Mouse (Mus musculus): ENCODE measurements around the gene Setx.

Gene Setx

DNA sequence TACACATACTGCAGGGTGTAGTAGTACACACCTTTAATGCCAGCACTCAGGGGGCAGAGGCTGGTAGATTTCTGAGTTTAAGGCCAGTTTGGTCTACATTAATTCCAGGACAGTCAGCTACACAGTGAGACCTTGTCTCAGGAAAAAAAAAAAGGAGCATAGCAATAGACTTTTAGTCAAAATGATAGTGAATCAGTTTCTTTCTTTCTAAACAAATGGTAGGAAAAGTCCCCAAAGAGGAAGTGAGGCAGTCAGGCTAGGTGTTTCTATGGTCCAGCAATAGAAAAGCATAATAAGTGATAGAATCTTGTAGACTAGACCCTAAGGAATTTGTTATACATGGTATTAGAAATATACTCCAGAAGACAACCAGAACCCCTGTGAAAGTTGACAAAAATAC lies 11.2 kb downstream of the Setx start:
- DNase-seq (ENCODE audit: low read depth, low spot score) = no peak

DNA sequence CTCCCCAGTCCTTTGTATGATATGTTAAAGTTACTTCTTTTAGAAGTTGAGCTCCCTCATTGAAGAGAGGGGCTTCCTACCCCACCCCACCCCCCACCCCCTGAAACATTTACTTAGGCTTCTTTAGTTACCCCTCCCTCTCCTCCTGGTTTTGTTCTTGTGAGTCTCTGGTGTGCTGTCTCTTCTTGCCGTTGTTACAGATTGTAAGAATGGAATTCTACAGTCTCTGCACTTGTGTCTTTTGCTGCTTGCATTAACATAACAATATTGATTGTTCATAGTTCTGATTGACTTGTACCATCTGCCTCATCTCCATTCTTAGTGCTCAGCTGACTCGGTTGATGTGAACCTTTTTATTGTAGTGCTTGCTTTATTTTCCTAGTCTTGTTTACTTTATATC lies 28.0 kb downstream of the Setx start:
- DNase-seq (ENCODE audit: low read depth, low spot score) = no peak

DNA sequence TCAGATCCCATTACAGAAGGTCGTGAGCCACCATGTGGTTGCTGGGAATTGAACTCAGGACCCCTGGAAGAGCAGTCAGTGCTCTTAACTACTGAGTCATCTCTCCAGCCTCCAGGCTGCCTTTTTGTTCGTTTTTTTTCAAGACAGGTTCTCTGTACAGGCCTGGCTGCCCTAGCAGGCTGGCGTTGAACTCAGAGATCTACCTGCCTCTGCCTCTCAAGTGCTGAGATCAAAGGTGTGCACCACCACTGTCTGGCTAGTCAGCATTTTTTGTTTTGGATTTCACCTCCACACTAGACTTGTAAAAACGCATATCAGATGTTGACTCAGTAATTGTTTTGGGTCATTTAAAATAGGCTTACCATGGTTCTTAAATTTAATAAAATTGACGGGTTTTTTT lies 44.1 kb downstream of the Setx start:
- no peak for DNase-seq (ENCODE audit: low read depth, low spot score)

DNA sequence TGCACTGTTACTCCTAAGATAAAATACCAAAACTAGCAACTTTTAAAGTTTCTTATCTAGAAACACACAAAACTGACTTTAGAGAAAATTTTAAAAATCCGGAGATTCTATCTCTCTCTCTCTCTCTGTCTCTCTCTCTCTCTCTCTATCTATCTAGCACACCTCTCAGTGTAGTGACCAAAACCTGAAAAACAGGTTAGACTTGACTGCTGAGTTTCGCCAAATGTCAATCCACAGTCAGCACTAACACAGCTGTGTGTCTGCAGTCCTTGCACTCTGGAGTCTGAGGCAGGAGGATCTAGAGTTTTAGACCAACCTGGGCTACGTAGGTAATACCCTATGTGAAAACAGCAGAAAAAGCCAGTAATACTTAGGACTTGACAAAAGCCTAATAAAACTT lies 50.9 kb downstream of the Setx start:
- DNase-seq (ENCODE audit: low read depth, low spot score) = no peak

DNA sequence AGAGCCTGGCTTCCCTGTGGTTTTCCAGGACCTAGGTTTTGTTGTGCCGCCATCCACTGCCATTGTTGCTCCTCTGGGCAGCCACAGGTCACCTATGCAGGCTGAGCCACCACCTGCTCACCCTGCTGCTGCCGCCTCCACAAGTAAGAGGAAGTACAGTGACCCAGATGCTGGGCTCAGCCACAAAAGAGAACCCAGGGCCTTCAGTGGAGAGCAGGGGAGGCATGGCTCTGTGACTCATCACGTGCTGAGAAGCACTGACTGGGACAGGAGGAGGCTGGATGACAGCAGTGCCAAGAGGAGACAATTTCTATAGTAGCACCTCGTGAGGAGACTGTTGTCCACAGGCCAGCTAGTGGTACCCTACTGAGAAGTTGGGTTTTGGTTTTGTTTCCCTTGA lies 55.8 kb downstream of the Setx start:
- DNase-seq (ENCODE audit: low read depth, low spot score) = no peak

DNA sequence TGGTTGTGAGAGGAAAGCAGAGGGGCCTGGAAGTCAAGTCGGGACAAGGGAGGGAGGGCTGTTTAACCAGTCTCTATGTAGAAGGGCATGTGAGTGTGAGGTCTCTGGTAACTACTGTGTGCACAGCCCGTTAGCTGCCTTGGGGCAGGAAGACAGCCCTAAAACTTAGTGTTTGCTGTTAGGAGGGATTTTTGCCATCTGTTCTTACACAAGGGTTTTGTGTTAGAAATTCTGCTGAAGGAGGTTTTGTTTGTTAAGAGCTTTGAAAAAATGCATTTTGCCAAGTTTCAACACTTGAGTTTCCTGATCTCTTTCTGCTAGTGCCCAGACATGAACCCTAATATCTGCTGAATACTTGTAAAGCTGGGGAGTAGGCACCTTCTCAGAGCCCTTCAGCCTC lies 57.1 kb downstream of the Setx start:
- no peak for DNase-seq (ENCODE audit: low read depth, low spot score)

DNA sequence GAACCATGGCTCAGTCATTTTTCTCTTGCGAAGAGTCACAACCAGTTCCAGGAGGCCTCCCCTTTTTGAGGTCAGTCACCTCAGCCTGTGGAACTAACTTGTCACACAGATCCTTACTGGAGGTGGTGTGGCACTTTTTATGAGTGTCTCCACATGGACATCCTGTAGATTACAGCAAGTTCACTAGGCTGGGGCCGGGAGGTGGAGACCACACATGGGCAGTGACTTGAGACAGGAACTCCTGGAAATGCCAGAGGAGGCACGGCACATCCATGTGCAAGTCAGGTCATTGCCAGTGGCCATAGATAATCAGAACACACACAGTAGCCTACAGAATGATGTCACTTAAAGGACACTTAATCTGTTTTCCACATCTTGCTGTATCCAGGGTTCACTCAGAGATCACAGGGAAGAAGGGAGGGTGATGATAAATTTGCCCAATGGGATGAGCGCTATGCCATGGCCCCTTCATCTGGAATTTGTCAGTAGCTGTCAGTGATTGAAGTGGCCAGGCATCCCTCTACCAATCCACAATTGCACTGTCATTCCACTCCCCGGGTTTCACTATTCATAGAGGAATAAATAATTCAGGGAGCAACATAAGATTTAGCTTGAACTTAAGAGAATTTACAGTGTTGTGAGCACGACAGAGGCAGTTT lies 59.4 kb downstream of the Setx start:
- DNase-seq (ENCODE audit: low read depth, low spot score) = no peak

DNA sequence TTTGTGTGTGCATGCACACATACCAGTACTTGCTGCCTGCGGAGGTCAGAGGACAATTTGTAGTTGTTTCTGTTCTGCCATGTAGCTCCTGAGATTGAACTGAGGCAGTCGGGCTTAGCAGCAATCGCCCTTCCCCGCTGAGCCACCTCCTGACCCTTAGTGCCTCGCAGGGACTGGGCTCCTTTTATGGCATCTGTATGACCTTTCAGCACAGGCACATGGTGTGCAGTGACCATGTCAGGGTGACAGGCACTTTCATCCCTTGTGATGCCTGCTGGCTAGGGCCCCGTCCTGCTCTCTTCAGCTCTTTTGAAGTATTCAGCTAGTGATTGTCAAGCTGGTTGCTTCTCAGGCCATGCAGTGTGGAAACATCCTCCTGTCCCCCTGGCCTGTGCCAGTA lies 62.2 kb downstream of the Setx start:
- DNase-seq (ENCODE audit: low read depth, low spot score) = no peak

DNA sequence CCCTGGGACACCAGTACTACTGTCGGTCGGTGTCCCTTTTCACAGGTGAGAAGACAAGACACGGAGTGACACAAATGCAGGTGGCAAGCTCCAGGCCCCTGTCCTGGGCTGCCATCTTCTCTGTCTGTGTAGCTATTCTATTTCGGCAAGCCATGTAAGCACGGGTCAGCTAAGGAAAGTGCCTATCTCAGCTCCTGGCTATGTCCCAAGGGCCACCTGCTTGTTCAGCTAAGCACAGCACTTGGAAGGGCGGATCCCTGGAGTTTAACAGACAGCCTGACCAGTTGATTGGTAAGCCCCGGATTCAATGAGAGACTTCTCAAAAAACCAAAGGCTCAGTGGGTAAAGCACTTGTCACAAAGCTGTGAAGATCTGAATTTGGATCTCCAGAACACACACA lies 66.4 kb downstream of the Setx start:
- no peak for DNase-seq (ENCODE audit: low read depth, low spot score)

DNA sequence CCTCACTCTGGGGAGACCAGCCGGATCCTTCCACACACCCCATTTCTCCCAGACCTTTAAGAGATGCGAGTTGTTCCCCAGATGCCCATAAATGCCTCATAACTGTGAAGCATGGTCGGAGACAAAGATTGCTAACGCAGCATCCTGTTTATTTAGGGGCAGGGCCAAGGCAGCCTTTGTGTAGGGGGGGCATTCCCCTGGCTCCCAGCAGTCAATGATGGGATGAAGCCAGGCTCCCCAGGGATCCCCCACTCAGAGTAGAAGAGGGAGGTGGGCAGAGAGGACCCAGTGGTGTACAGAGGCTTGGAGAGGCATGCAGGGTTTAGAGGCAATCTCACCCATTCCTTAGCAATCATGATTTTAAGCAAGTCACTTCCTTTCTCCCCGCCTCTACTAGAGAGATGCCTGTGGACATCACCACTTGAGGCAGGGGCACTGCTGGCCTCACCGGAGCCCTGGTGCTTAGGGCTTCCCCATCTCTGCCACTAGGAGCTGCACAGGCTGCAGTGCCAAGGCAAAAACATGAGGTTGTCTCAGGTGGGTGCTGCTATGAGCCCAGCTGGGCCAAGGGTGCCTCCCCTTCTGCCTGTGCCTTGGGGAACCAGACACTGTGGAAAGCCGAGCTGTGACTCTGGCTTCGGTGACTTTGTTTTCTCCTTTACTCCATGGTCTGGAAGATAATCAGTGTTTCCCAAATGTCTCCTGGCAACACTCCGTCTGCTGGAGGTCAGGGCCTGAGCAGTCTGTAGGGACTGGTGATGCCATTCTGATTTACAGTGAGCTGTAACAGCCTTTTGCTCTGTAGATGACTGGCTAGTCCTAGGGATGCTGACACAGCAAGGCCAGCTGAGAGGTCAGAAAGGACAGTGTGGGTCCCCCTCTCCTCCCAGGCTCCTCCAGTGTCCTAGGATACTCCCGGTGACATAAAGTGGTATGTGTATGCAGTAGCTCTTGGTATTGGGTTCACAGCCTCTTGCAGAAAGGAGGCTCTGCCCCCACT lies 67.5 kb downstream of the Setx start:
- no peak for DNase-seq (ENCODE audit: low read depth, low spot score)

DNA sequence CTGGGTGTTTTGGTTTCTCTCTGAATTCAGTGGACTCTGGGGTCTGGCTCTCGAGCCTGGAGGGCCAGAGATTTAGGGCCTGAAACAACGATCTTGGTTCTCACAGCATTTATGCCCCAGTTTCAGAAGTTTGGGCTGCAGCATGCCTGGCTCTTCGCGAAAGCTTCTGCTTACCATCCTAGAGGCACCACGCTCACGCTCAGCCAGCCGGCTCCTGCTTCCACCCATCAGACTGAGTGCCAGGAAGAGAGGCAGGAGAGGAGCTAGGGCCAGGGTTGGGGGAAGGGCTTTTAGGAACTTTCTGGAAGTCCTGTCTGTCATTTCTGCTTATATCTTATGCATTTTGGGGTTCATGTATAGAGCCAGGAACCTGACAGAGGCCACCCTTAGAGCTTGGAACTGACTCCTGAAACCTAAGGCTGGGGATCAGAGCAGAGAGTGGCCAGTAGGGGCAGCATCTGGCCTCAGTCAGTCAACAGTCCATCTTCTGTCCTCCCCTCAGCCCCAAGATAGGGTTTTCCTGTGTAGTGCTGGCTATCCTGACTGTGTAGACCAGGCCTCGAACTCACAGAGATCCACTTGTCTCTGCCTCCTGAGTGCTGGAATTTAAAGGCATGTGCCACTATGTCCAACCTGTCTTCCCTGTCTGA lies 68.8 kb downstream of the Setx start:
- DNase-seq (ENCODE audit: low read depth, low spot score) = no peak

DNA sequence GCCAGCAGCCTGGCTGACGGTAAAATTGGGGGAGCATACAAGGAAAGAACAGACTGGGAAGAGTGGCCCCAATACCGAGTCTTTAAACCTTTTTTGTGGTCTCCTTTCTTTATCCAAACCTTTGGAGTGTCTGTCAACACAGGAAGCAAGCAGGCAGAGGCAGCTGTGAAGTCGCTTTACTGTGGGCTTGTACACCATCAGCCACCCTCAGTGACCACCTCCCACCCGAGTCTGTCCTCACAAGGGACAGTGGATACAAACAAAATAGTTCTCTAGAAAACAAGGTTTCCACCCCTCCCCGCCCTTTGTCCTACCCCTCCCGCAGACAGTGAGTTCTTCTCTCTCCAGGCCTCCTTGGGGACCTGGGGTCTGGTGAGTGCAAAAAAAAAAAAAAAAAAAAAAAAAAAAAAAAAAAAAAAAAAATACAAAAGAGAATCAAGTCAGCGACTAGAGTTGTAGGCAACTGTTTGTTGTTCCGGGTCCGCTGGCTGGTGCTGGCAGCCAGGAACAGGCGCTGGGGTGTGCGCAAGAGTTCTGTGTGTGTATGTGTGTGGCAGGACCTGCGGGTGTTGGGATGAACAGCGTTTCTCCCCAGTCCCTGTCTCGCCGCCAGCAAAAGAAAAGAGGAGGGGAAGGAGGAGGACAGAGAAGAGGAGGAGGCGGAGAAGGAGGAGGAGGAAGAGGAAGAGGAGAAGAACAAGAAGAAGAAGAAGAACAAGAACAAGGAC lies 70.0 kb downstream of the Setx start:
- no peak for DNase-seq (ENCODE audit: low read depth, low spot score)

DNA sequence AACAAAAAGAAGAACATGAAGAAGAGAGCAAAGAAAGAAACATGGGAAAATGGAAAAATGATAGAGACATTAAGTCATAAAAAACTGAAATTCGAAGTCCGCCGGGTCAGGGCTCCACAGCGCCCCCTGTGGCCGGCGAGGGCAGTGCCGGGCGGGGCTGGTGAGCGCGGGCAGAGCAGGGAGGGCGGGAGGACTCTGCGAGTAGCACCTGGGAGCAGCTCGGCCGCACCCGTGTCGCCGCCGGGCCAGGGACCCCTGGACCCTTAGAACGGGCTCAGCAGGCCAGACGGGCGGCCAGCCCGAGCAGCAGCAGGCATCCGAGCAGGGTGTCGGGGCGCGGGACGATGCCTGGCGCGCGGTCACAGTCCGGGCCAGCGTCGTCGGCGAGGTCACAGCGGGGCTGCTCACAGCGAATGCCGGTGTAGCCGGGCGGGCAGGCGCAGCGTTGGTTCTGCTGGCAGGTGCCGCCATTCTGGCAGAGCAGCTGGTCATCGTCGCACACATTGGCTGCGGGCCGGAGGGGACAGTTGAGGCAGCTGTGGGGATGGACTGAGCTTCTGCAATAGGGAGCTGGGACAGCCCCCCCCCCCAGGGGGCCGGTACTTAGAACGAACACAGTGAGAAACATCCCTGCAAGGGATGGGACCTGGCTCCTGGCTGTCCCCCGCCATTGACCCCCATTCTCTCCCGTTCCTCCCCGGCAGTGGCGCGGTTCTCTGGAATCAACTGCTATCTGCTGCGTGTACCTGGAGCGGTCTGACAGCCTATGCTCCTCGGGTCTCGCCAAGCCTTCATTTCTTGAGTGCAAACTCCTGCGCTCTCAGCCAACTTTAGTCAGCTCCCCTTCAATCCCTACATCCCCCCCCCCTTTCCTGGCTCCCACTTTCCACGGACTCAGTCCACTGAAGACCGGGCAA lies 70.8 kb downstream of the Setx start:
- peak; percentile 46 for DNase-seq (ENCODE audit: low read depth, low spot score)

DNA sequence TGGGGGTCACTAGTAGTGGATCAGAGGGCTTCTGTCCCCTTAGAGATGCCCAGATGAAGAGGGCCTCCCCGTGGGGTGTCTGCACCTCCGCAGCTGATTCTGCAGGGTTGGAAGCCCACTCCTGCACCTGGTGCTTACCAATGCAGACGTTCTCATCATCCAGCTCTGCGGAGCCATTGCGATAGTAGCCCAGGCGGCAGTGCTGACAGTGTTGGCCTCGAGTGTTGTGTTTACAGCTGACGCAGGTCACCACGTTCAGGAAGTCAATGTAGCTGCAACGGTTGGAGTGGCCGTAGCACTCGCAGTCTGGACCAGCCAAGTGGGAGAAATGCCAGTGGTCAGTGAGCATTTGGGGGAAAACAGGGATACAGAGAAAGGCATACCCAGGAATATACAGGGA lies 72.9 kb downstream of the Setx start:
- no peak for DNase-seq (ENCODE audit: low read depth, low spot score)

DNA sequence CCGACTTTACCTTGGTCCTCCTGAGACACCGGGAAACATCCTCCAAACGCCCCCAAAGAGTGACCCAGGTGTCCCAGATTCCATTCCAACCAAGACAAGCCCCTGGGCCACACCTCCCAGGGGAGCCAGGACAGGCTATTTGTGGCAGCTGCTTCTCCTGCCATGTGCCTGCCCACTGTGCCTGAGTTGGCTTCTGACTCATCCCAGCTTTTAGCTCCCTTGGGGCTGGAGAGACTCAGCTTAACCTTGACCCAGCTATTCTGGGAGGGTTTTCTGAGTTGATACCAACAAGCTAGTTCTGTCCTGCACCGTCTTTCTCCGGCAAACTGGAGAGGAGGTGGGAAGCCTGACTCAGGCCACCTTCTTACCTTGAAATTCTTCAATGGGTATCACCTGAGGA lies 74.5 kb downstream of the Setx start:
- no peak for DNase-seq (ENCODE audit: low read depth, low spot score)

DNA sequence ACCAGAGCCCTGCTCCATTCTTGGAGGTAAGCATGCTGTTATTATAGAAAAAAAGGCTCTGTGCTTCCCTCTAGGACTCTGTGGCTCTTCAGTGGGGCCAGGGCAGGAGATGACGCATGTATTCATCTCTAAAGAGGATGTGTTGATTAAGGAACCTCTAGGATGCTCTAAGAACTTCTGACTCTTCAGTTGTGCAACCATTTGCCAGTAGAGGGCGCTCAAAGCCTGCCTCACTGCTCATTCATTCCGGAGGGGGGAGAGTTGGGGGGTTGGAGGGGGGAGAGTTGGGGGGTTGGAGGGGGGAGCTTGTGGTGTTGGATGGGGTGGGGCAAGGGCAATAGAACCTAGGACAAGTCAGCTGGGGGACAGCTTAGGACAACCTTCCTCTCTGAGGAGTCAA lies 75.9 kb downstream of the Setx start:
- DNase-seq (ENCODE audit: low read depth, low spot score) = no peak

DNA sequence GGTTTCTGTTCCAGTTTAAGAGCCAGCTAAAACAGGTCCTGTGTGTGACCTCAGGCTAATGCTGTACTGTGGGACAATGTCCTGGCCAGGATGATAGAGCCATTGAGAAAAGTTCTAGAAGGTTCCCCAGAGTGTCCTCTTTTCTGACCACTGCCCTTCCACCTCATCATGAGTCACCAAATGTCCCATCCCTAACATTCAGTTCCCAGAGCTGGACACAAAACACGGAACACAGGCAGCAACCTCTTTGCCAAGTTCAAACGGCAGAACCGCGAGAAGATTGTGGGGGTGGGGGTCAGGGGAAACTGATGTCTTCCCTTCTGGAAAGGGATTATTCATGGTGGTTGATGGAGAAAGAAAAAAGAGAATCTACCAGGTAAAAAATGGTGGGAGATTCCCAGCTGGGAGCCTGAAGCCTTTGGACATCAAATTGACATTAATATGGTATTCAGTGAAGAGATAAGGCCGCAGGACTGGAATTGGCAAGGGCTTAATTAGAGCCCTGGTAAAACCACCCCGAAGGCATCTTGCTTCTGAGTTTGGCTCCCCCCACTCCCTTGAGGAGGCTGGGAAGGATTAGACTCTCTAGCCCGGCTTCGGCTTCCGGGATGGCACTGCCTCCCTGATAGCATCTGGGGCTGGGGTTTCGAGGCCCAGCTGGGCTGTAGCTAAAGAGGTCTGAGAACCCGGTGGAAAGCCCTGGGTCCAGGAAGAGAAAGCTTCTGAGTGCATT lies 77.4 kb downstream of the Setx start:
- DNase-seq (ENCODE audit: low read depth, low spot score) = no peak

DNA sequence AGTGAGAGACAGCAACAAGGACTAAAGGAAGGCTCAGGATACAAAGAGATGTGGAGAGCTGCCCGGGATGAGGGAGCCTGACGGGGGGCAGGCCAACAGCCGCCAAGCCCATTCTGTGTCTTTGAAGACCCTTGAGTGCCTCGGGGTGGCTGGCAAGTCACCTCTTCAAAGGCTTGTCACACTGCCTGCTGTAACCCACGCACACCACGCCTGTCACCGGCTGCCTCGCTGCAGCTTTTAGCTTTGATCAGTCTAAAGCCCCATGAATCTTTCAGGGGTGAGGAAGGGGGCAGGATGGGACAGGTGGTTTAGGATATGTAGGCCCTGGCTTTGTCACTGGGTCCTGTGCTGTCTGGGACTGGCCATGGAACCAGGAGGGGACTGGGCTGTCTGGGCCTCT lies 82.2 kb downstream of the Setx start:
- DNase-seq (ENCODE audit: low read depth, low spot score) = no peak

DNA sequence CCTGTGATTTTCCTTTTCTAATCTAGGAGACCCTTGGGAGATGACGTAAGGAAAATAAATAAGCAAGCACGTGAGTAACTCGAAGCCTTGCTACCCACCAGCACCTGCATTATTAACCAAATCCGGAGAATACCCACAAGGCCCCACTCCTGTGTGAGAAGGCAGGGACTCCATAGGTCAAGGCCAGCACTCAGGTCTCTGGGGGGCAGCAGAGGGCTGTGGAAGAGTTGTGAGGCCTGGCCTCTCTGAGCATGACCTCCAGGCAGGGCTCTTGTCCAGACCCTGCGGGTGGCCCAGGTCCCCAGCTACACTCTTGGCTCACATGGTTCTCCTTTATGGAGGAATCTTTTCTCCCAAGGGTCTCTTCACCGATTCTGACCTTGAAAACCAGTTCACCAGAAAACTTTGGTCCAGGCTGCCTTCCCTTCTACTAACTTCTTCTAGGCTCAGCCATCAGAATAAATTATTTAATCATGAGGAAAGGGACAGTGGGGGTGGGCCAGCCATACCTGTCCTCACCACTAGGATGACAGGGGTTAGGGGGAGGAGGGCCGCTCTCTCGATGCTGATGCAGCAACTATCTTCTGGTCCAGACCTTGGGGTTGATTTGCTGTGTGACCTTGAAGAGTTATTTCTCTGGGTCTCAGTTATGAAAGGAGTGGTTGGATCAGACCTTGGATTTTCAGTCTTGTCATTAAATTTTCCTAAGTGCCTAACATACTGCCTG lies 92.5 kb downstream of the Setx start:
- DNase-seq (ENCODE audit: low read depth, low spot score) = no peak

DNA sequence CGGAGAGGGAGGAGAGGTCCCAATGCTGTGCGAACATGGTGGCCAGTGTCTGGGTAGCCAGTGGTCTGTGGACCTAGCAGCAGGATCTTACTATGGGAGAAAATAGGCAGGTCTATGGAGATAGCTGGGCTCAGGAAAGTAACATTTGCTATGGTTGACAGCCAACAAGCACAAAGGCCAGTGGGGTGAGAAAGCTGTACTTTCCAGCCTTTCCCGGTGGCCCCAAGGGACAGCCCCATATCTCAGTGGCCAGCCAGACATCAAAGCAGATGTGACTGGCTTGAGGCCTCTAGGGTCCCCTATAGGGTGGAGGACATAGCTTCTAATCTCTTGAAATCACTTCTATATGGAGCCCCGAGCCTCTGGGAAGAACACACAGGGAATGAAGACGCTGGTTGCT lies 93.1 kb downstream of the Setx start:
- DNase-seq (ENCODE audit: low read depth, low spot score) = no peak

Data from embryo, embryonic 11.5 days (tissue).